Mouse (Mus musculus) heart, embryonic 14.5 days (tissue): ENCODE results near the gene Zfp3. TPM values are rescaled to one million over a fixed set of nuclear protein-coding genes. Genes with fewer than 3 reads are reported as not detected.
A peak's percentile ranks its signal among the peaks of the same experiment; 100 is the strongest.

Experiments
- ATAC-seq: fragments of 200-750 bp; cut with Nextera tagmentation; 2 replicates; pipeline ENCODE4 v1.8.0; 2017; ENCODE audit warnings: low read depth, moderate TSS enrichment; ENCODE audit not compliant: insufficient number of reproducible peaks, insufficient read depth, low FRiP score
- H3K27ac ChIP-seq, 2 experiments: fragments of 200-500 bp in 1 of 2; fragments of 300-500 bp in 1 of 2; sonication (generic) in 1 of 2; replicated peaks in 1 of 2; 2 replicates each; pipeline ENCODE4 v1.5.1; 2012 to 2014; ENCODE audit warnings: low read depth in 2 of 2, low read length in 2 of 2, control low read depth in 1 of 2, mild to moderate bottlenecking in 1 of 2, mixed read lengths in 1 of 2; ENCODE audit not compliant: control insufficient read depth in 1 of 2, insufficient read depth in 1 of 2
- H3K27me3 ChIP-seq: fragments of 300-500 bp; sonication (generic); 2 replicates; pipeline ENCODE4 v1.6.1; 2014; ENCODE audit warnings: mild to moderate bottlenecking, low read length, control low read depth; ENCODE audit not compliant: control insufficient read depth, insufficient read depth
- H3K36me3 ChIP-seq: fragments of 300-500 bp; sonication (generic); 2 replicates; pipeline ENCODE4 v1.6.1; 2014; ENCODE audit warnings: mild to moderate bottlenecking, control low read depth, low read length, mixed read lengths; ENCODE audit not compliant: control insufficient read depth, insufficient read depth
- H3K4me1 ChIP-seq, 2 experiments: fragments of 200-500 bp in 1 of 2; fragments of 300-500 bp in 1 of 2; sonication (generic) in 1 of 2; 2 replicates each; pipeline ENCODE4 v1.6.1; 2012 to 2014; ENCODE audit warnings: low read length in 2 of 2, control low read depth in 1 of 2, mixed read lengths in 1 of 2; ENCODE audit not compliant: control insufficient read depth in 2 of 2, insufficient read depth in 2 of 2
- H3K4me2 ChIP-seq: fragments of 300-500 bp; sonication (generic); 2 replicates; pipeline ENCODE4 v1.6.1; 2014; ENCODE audit warnings: mild to moderate bottlenecking, low read length
- H3K4me3 ChIP-seq, 2 experiments: fragments of 200-500 bp in 1 of 2; fragments of 300-500 bp in 1 of 2; sonication (generic) in 1 of 2; 2 replicates each; pipeline ENCODE4 v1.5.1; 2012 to 2014; ENCODE audit warnings: low read length in 2 of 2, mild to moderate bottlenecking in 2 of 2, control low read depth in 1 of 2, low read depth in 1 of 2, moderate library complexity in 1 of 2; ENCODE audit not compliant: control insufficient read depth in 1 of 2, insufficient read depth in 1 of 2
- H3K9ac ChIP-seq: fragments of 300-500 bp; sonication (generic); 2 replicates; pipeline ENCODE4 v1.6.1; 2014; ENCODE audit warnings: mild to moderate bottlenecking, low read length
- H3K9me3 ChIP-seq: fragments of 300-500 bp; sonication (generic); 2 replicates; pipeline ENCODE4 v1.6.1; 2016; ENCODE audit warnings: low read length, control low read depth; ENCODE audit not compliant: control insufficient read depth
- WGBS: fragments of 180-500 bp; shearing (Covaris S2); extraction: QIAGEN DNeasy Blood & Tissue Kit; methylation state at CpG from one replicate; pipeline ENCODE4 v1.1.7; 2014; 5-methylcytosine and 5-hydroxymethylcytosine counted together
- polyA plus RNA-seq: library from polyadenylated mRNA; unstranded; fragments of >200 nt; fragmentation: Nextera tagmentation; extraction: Ambion mirVana; gene quantifications from 2 replicates; pipeline ENCODE4 v1.2.1, GENCODE M21; 2014

Zfp3 gene
- 9.3 and 9.9 TPM in 2 replicates for polyA plus RNA-seq

GRCm38 (mm10) chr11:70763936-70764808, at the start of gene Zfp3:
Zfp3 (plus strand) TSS chr11:70764209.
- H3K4me2 ChIP-seq: peak within 1 kb of the TSS; percentile 79
- under 1% methylated on average over 77 of the region's 78 CpGs for WGBS
- peak within 1 kb of the TSS; percentile 81 for H3K9ac ChIP-seq
- peak within 1 kb of the TSS; percentile 85 to 88 for H3K27ac ChIP-seq
- peaks cover 8 to 9% of the 10 kb centered on the region in 2 experiments; a peak in 3 of 4 replicates for H3K4me1 ChIP-seq
- no peaks in the 10 kb centered on the region for H3K27me3 ChIP-seq
- peak; percentile 84 for ATAC-seq
- peaks cover 14% of the 10 kb centered on the region; the same call in 1 of the 2 replicates for H3K36me3 ChIP-seq
- H3K9me3 ChIP-seq: no peaks in the 10 kb centered on the region
- H3K4me3 ChIP-seq: peak within 1 kb of the TSS; percentile 60 to 71

- Histone ChIP-seq H3K9me3 (no peaks in the 10 kb centered on the region), H3K27me3 (no peaks in the 10 kb centered on the region), H3K4me1 (no peaks in the 10 kb centered on the region), H3K4me2 (no peak overlapping the region), H3K27ac (no peak overlapping the region), H3K4me3 (no peak overlapping the region), H3K36me3 (peaks cover 90% of the 10 kb centered on the region), H3K9ac (no peak overlapping the region)
- ATAC-seq: no peak
- WGBS: 85% methylated on average over 6 of the region's 6 CpGs
Observed at GRCm38 (mm10) chr11:70715832-70716231, 48.2 kb upstream of the Zfp3 start.

DNA sequence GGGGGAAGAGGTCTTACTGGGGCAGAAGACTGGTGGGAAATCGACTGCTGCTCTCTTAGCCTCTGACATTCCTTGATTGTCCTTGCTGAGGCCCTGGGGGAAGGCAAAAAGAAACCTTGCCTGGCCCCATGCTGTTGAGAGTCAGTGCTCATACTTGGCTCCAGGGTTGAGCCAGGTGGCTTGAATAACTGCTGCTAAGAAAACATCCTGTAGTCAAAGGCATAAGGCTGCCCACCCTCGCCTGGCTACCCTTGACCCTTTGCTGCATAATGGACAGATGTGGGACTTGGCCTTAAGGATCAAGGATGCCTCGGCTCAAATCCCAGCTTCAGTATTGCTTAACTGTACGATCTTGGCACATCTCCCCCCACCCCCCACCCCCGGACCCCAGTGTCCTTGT, 45.5 kb upstream of the Zfp3 start:
- no peak for ATAC-seq
- H3K4me2 ChIP-seq: no peak overlapping the region
- H3K4me1 ChIP-seq: no peaks in the 10 kb centered on the region; a peak in 1 of 4 replicates
- peaks cover 88% of the 10 kb centered on the region for H3K36me3 ChIP-seq
- H3K27ac ChIP-seq: no peak overlapping the region
- H3K4me3 ChIP-seq: no peak overlapping the region
- no peaks in the 10 kb centered on the region for H3K27me3 ChIP-seq
- WGBS: 83% methylated on average over 5 of the region's 5 CpGs
- no peak overlapping the region for H3K9ac ChIP-seq
- no peaks in the 10 kb centered on the region for H3K9me3 ChIP-seq

DNA sequence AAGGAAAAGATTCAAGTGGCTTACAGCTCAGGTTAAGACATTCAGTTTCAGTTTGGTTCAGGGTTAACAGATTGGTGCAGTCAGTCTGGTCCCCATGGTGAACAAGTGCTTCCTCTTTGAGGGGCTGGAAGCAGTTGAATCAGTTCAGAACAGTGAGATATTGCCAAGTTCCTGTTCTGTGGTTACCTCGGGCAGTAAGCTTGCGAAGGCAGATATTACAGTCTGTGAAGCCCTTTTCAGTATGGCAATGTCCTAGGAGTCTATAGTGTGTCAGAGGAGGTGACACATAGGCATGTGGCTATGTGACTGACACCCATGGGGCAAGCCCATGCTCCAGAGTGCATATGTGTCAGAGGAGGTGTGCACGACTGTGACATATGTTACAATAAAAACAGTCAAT, 43.4 kb upstream of the Zfp3 start:
- ATAC-seq: no peak
- no peaks in the 10 kb centered on the region for H3K27me3 ChIP-seq
- H3K9ac ChIP-seq: no peak overlapping the region
- WGBS: 88% methylated on average over 3 of the region's 3 CpGs
- no peak overlapping the region for H3K4me3 ChIP-seq
- H3K4me2 ChIP-seq: no peak overlapping the region
- H3K4me1 ChIP-seq: no peaks in the 10 kb centered on the region; a peak in 1 of 4 replicates
- H3K9me3 ChIP-seq: no peaks in the 10 kb centered on the region
- peaks cover 98% of the 10 kb centered on the region for H3K36me3 ChIP-seq
- H3K27ac ChIP-seq: 0 out of 4 replicates have a peak overlapping the region, but pooled peaks of 1 of the 2 experiments have one; percentile 2

- no peaks in the 10 kb centered on the region for H3K9me3 ChIP-seq
- H3K4me3 ChIP-seq: no peak overlapping the region
- ATAC-seq: no peak
- H3K27me3 ChIP-seq: no peaks in the 10 kb centered on the region
- H3K36me3 ChIP-seq: peaks cover 98% of the 10 kb centered on the region
- WGBS: 64% methylated on average over 3 of the region's 3 CpGs
- H3K4me1 ChIP-seq: no peaks in the 10 kb centered on the region; a peak in 1 of 4 replicates
- H3K4me2 ChIP-seq: no peak overlapping the region
- 0 out of 4 replicates have a peak overlapping the region, but pooled peaks of 1 of the 2 experiments have one; percentile 2 for H3K27ac ChIP-seq
- no peak overlapping the region for H3K9ac ChIP-seq
Observed at GRCm38 (mm10) chr11:70721072-70721471, 42.9 kb upstream of the Zfp3 start.

- H3K9me3 ChIP-seq: no peaks in the 10 kb centered on the region
- H3K4me2 ChIP-seq: no peak overlapping the region
- WGBS: 97% methylated on average over 9 of the region's 9 CpGs
- H3K9ac ChIP-seq: no peak overlapping the region
- H3K36me3 ChIP-seq: peaks cover 97% of the 10 kb centered on the region
- H3K27me3 ChIP-seq: no peaks in the 10 kb centered on the region
- ATAC-seq: no peak
- no peaks in the 10 kb centered on the region; a peak in 1 of 4 replicates for H3K4me1 ChIP-seq
- no peak overlapping the region for H3K27ac ChIP-seq
- H3K4me3 ChIP-seq: no peak overlapping the region
Observed at GRCm38 (mm10) chr11:70724706-70725105, 39.3 kb upstream of the Zfp3 start.

- no peak overlapping the region for H3K27ac ChIP-seq
- ATAC-seq: no peak
- WGBS: 77% methylated on average over 2 of the region's 2 CpGs
- H3K9ac ChIP-seq: no peak overlapping the region
- H3K4me2 ChIP-seq: no peak overlapping the region
- H3K4me3 ChIP-seq: no peak overlapping the region
- H3K4me1 ChIP-seq: no peaks in the 10 kb centered on the region
- no peaks in the 10 kb centered on the region for H3K9me3 ChIP-seq
- H3K36me3 ChIP-seq: peaks cover 83% of the 10 kb centered on the region
- H3K27me3 ChIP-seq: no peaks in the 10 kb centered on the region
Observed at GRCm38 (mm10) chr11:70726585-70726984, 37.4 kb upstream of the Zfp3 start.
